Mouse (Mus musculus) lung, embryonic 14.5 days (tissue): Measurements from ENCODE around the gene Mob3c. TPM values are rescaled to one million over a fixed set of nuclear protein-coding genes. Genes with fewer than 3 reads are reported as not detected.

Experiments
- ATAC-seq: fragments of 200-750 bp; cut with Nextera tagmentation; 2 replicates; pipeline ENCODE4 v1.8.0; 2017; ENCODE audit warnings: mild to moderate bottlenecking, moderate TSS enrichment, moderate library complexity; ENCODE audit not compliant: insufficient read depth
- DNase-seq: peaks from one replicate; pipeline ENCODE4 v3.0.0-alpha.2; 2015
- H3K27ac ChIP-seq: fragments of 300-500 bp; sonication (generic); 2 replicates; pipeline ENCODE4 v1.5.1; 2014; ENCODE audit warnings: low read depth, mild to moderate bottlenecking, moderate library complexity
- H3K27me3 ChIP-seq: fragments of 300-500 bp; sonication (generic); 2 replicates; pipeline ENCODE4 v1.6.1; 2014; ENCODE audit warnings: low read length, control low read depth; ENCODE audit not compliant: insufficient read depth
- H3K36me3 ChIP-seq: fragments of 300-500 bp; sonication (generic); 2 replicates; pipeline ENCODE4 v1.6.1; 2014; ENCODE audit warnings: control low read depth; ENCODE audit not compliant: insufficient read depth
- H3K4me1 ChIP-seq: fragments of 300-500 bp; sonication (generic); 2 replicates; pipeline ENCODE4 v1.6.1; 2014; ENCODE audit warnings: antibody characterized with exemption, control low read depth; ENCODE audit not compliant: insufficient read depth
- H3K4me2 ChIP-seq: fragments of 300-500 bp; sonication (generic); 2 replicates; pipeline ENCODE4 v1.6.1; 2014; ENCODE audit warnings: mild to moderate bottlenecking
- H3K4me3 ChIP-seq: fragments of 300-500 bp; sonication (generic); 2 replicates; pipeline ENCODE4 v1.5.1; 2014; ENCODE audit warnings: low read depth, low read length
- H3K9ac ChIP-seq: fragments of 300-500 bp; sonication (generic); 2 replicates; pipeline ENCODE4 v1.6.1; 2014
- H3K9me3 ChIP-seq: fragments of 300-500 bp; sonication (generic); 2 replicates; pipeline ENCODE4 v1.6.1; 2016; ENCODE audit warnings: low read depth, low read length, control low read depth
- CTCF ChIP-seq: IDR thresholded peaks from 2 replicates; pipeline ENCODE4 v1.5.1; 2016; ENCODE audit warnings: antibody characterized with exemption, low read depth
- WGBS: fragments of 180-500 bp; shearing (Covaris S2); extraction: QIAGEN DNeasy Blood & Tissue Kit; methylation state at CpG from one replicate; pipeline ENCODE4 v1.1.7; 2014; 5-methylcytosine and 5-hydroxymethylcytosine counted together
- polyA plus RNA-seq: library from polyadenylated mRNA; unstranded; fragments of >200 nt; fragmentation: Nextera tagmentation; extraction: Ambion mirVana; gene quantifications from 2 replicates; pipeline ENCODE4 v1.2.1, GENCODE M21; 2014

Gene Mob3c
- polyA plus RNA-seq, 1 experiment from 2014 or later, result 9.6 TPM

- H3K9ac ChIP-seq, result no peak overlapping the region
- no peaks in the 10 kb centered on the region for H3K4me1 ChIP-seq
- no peak for TF ChIP-seq CTCF
- H3K36me3 ChIP-seq, result peaks cover 58% of the 10 kb centered on the region
- no peak overlapping the region for H3K4me3 ChIP-seq
- H3K4me2 ChIP-seq, result no peak overlapping the region
- H3K9me3 ChIP-seq, result no peaks in the 10 kb centered on the region
- H3K27ac ChIP-seq, result no peak overlapping the region
- DNase-seq, result no peak
- WGBS, result 85% methylated on average over 3 of the region's 3 CpGs
- ATAC-seq, result no peak
- no peaks in the 10 kb centered on the region for H3K27me3 ChIP-seq
Measured at GRCm38 (mm10) chr4:115790864-115791263, 37.0 kb upstream of the Mob3c start.

GRCm38 (mm10) chr4:115795360-115795759 lies 32.5 kb upstream of the Mob3c start:
- Histone ChIP-seq H3K4me1 (no peaks in the 10 kb centered on the region), H3K4me3 (no peak overlapping the region), H3K36me3 (peaks cover 76% of the 10 kb centered on the region), H3K4me2 (no peak overlapping the region), H3K9ac (no peak overlapping the region), H3K27ac (no peak overlapping the region), H3K9me3 (no peaks in the 10 kb centered on the region), H3K27me3 (no peaks in the 10 kb centered on the region)
- WGBS, result 57% methylated on average over 3 of the region's 3 CpGs
- no peak for TF ChIP-seq CTCF
- peak; percentile 66; the same call in 1 of the 2 replicates for ATAC-seq
- peak; percentile 55 for DNase-seq

GRCm38 (mm10) chr4:115799981-115800380 lies 27.9 kb upstream of the Mob3c start:
- DNase-seq (peak; percentile 59), ATAC-seq (no peak)
- H3K27ac ChIP-seq, result no peak overlapping the region
- H3K4me2 ChIP-seq, result no peak overlapping the region
- no peak overlapping the region for H3K9ac ChIP-seq
- H3K4me1 ChIP-seq, result no peaks in the 10 kb centered on the region
- TF ChIP-seq CTCF, result no peak
- 77% methylated on average over 3 of the region's 3 CpGs for WGBS
- no peaks in the 10 kb centered on the region for H3K9me3 ChIP-seq
- H3K36me3 ChIP-seq, result peaks cover 55% of the 10 kb centered on the region
- no peaks in the 10 kb centered on the region for H3K27me3 ChIP-seq
- H3K4me3 ChIP-seq, result no peak overlapping the region

GRCm38 (mm10) chr4:115812326-115812725 lies 15.6 kb upstream of the Mob3c start:
- Histone ChIP-seq H3K27ac (no peak overlapping the region), H3K36me3 (peaks cover 27% of the 10 kb centered on the region; the same call in 1 of the 2 replicates), H3K4me1 (no peaks in the 10 kb centered on the region), H3K27me3 (no peaks in the 10 kb centered on the region), H3K9me3 (no peaks in the 10 kb centered on the region), H3K9ac (no peak overlapping the region), H3K4me3 (no peak overlapping the region), H3K4me2 (no peak overlapping the region)
- DNase-seq (no peak), ATAC-seq (no peak)
- 86% methylated on average over 4 of the region's 4 CpGs for WGBS
- no peak for TF ChIP-seq CTCF

GRCm38 (mm10) chr4:115815606-115816005 lies 12.3 kb upstream of the Mob3c start:
- H3K27me3 ChIP-seq, result no peaks in the 10 kb centered on the region
- H3K9ac ChIP-seq, result no peak overlapping the region
- ATAC-seq (no peak), DNase-seq (no peak)
- no peak overlapping the region for H3K27ac ChIP-seq
- TF ChIP-seq CTCF, result no peak
- WGBS, result 92% methylated on average over 5 of the region's 5 CpGs
- H3K4me1 ChIP-seq, result no peaks in the 10 kb centered on the region
- H3K4me3 ChIP-seq, result no peak overlapping the region
- no peaks in the 10 kb centered on the region for H3K9me3 ChIP-seq
- no peak overlapping the region for H3K4me2 ChIP-seq
- peaks cover 27% of the 10 kb centered on the region; the same call in 1 of the 2 replicates for H3K36me3 ChIP-seq

GRCm38 (mm10) chr4:115820199-115820598 lies 7.7 kb upstream of the Mob3c start:
- Histone ChIP-seq H3K4me2 (no peak overlapping the region), H3K27me3 (no peaks in the 10 kb centered on the region), H3K9me3 (no peaks in the 10 kb centered on the region), H3K27ac (no peak overlapping the region), H3K9ac (no peak overlapping the region), H3K4me1 (no peaks in the 10 kb centered on the region), H3K36me3 (no peaks in the 10 kb centered on the region), H3K4me3 (no peak overlapping the region)
- TF ChIP-seq CTCF, result no peak
- ATAC-seq, result no peak
- DNase-seq, result no peak
- 59% methylated on average over 3 of the region's 3 CpGs for WGBS

GRCm38 (mm10) chr4:115820944-115821343 lies 6.9 kb upstream of the Mob3c start:
- WGBS, result 60% methylated on average over 3 of the region's 3 CpGs
- DNase-seq, result no peak
- no peak overlapping the region for H3K4me3 ChIP-seq

GRCm38 (mm10) chr4:115821431-115821830 lies 6.5 kb upstream of the Mob3c start:
- no peaks in the 10 kb centered on the region for H3K36me3 ChIP-seq
- H3K4me2 ChIP-seq, result no peak overlapping the region
- ATAC-seq (no peak), DNase-seq (no peak)
- H3K27me3 ChIP-seq, result no peaks in the 10 kb centered on the region
- no peak overlapping the region for H3K27ac ChIP-seq
- H3K9me3 ChIP-seq, result no peaks in the 10 kb centered on the region
- H3K4me1 ChIP-seq, result no peaks in the 10 kb centered on the region
- no peak overlapping the region for H3K4me3 ChIP-seq
- no peak overlapping the region for H3K9ac ChIP-seq
- no peak for TF ChIP-seq CTCF

More at GRCm38 (mm10) chr4:115820944-115821343, 6.9 kb upstream of the Mob3c start:
- Histone ChIP-seq H3K27ac (no peak overlapping the region), H3K9me3 (no peaks in the 10 kb centered on the region), H3K4me1 (no peaks in the 10 kb centered on the region), H3K27me3 (no peaks in the 10 kb centered on the region), H3K36me3 (no peaks in the 10 kb centered on the region), H3K4me2 (no peak overlapping the region), H3K9ac (no peak overlapping the region)
- TF ChIP-seq CTCF, result no peak
- no peak for ATAC-seq
